Mouse (Mus musculus): ENCODE results near the gene Trim28. TPM values are rescaled to one million over a fixed set of nuclear protein-coding genes. Genes with fewer than 3 reads are reported as not detected.
A peak's percentile ranks its signal among the peaks of the same experiment; 100 is the strongest.

Trim28 gene
- total and polyA plus RNA-seq, 3 experiments = 500 to 891 (median 516) TPM

GRCm38 (mm10) chr7:13001584-13001983, 2.7 kb downstream of the Trim28 start:
- Histone ChIP-seq H3K9me3 (replicated peaks; ENCODE audit: low read length) (no peaks in the 10 kb centered on the region), H3K4me1 (ENCODE audit: control insufficient read depth in 1 of 2, insufficient read depth in 2 of 2) (0 out of 4 replicates have a peak, but pooled peaks cover 0 to 3% of the 10 kb centered on the region in 2 experiments), H3K36me3 (replicated peaks in 1 of 2; ENCODE audit: control insufficient read depth in 1 of 2, insufficient read depth in 1 of 2, low read length in 1 of 2) (peaks cover 10 to 22% of the 10 kb centered on the region in 2 experiments), H3K4me2 (ENCODE audit: insufficient read depth, low read depth, poor library complexity, severe bottlenecking) (no peak overlapping the region), H3K27ac (ENCODE audit: insufficient read depth, low read depth) (no peak overlapping the region), H3K4me3 (replicated peaks in 1 of 3; ENCODE audit: low read depth in 2 of 3, low read length in 2 of 3, poor library complexity in 1 of 3) (no peak overlapping the region), H3K79me2 (replicated peaks; ENCODE audit: control insufficient read depth, extremely low read depth, insufficient read depth, poor library complexity, severe bottlenecking) (no peaks in the 10 kb centered on the region), H3K9ac (ENCODE audit: insufficient read depth, low read depth) (no peak overlapping the region), H3K27me3 (replicated peaks) (no peaks in the 10 kb centered on the region)
- in situ Hi-C loops (cut with MboI; ENCODE audit: low pct_ligation_motif_present, low pct_unique_long_range_greater_than_20kb, low sequenced_read_pairs) (loop anchor here (10.0 to 25.0 kb wide), 2 partner anchors 387 to 514 kb away; partner anchors contain the start of gene Zfp606), dilution Hi-C loops (cut with MboI; ENCODE audit: extremely low pct_ligation_motif_present, extremely low pct_unique_long_range_greater_than_20kb, low sequenced_read_pairs) (no loop called here)
- TF ChIP-seq PAX5 (IDR thresholded peaks at IDR 0.05; ENCODE audit: low read length) (no peak), HCFC1 (IDR thresholded peaks at IDR 0.05; ENCODE audit: low read depth, low read length) (no peak), IRF4 (IDR thresholded peaks at IDR 0.05; ENCODE audit: low read depth, low read length) (no peak), MYC (IDR thresholded peaks at IDR 0.05; ENCODE audit: low read depth, low read length) (no peak), SMC3 (IDR thresholded peaks at IDR 0.05; ENCODE audit: low read depth, low read length) (no peak), EP300 (IDR thresholded peaks at IDR 0.05; ENCODE audit: low read length) (no peak), JUND (conservative IDR thresholded peaks at IDR 0.05; ENCODE audit: low read depth, low read length) (no peak)
- DNase-seq (ENCODE audit: extremely low read depth) = no peak

- no peaks in the 10 kb centered on the region for H3K9me3 ChIP-seq (replicated peaks; ENCODE audit: low read length)
- dilution Hi-C loops (cut with MboI; ENCODE audit: extremely low pct_ligation_motif_present, extremely low pct_unique_long_range_greater_than_20kb, low sequenced_read_pairs) = no loop called here
- peaks cover under 1 to 4% of the 10 kb centered on the region in 2 experiments; a peak in 2 of 4 replicates for H3K4me1 ChIP-seq (ENCODE audit: control insufficient read depth in 1 of 2, insufficient read depth in 2 of 2)
- DNase-seq (ENCODE audit: extremely low read depth) = no peak
- H3K36me3 ChIP-seq (replicated peaks in 1 of 2; ENCODE audit: control insufficient read depth in 1 of 2, insufficient read depth in 1 of 2, low read length in 1 of 2) = peaks cover 25 to 39% of the 10 kb centered on the region in 2 experiments
- in situ Hi-C loops (cut with MboI; ENCODE audit: low pct_ligation_motif_present, low pct_unique_long_range_greater_than_20kb, low sequenced_read_pairs) = loop anchor here (10.0 to 25.0 kb wide), 2 partner anchors 389 to 516 kb away; partner anchors contain the start of gene Zfp606
- H3K4me2 ChIP-seq (ENCODE audit: insufficient read depth, low read depth, poor library complexity, severe bottlenecking) = no peak overlapping the region
- no peak overlapping the region for H3K27ac ChIP-seq (ENCODE audit: insufficient read depth, low read depth)
- no peak overlapping the region for H3K4me3 ChIP-seq (replicated peaks in 1 of 3; ENCODE audit: low read depth in 2 of 3, low read length in 2 of 3, poor library complexity in 1 of 3)
- no peaks in the 10 kb centered on the region for H3K79me2 ChIP-seq (replicated peaks; ENCODE audit: control insufficient read depth, extremely low read depth, insufficient read depth, poor library complexity, severe bottlenecking)
- no peak overlapping the region for H3K9ac ChIP-seq (ENCODE audit: insufficient read depth, low read depth)
- H3K27me3 ChIP-seq (replicated peaks) = no peaks in the 10 kb centered on the region
- TF ChIP-seq CTCF (conservative IDR thresholded peaks at IDR 0.05 in 1 of 2, IDR thresholded peaks at IDR 0.05 in 1 of 2; ENCODE audit: low read depth in 2 of 2, low read length in 2 of 2) (peak in 1 of 2 experiments; percentile 9; a peak in 1 of 4 replicates), ZC3H11A (IDR thresholded peaks at IDR 0.05; ENCODE audit: low read depth, low read length) (no peak)
Observed at GRCm38 (mm10) chr7:13003380-13003779, 4.5 kb downstream of the Trim28 start.

GRCm38 (mm10) chr7:13006011-13006410, 7.1 kb downstream of the Trim28 start:
- dilution Hi-C loops (cut with MboI; ENCODE audit: extremely low pct_ligation_motif_present, extremely low pct_unique_long_range_greater_than_20kb, low sequenced_read_pairs) = no loop called here
- no peak for DNase-seq (ENCODE audit: extremely low read depth)
- no peaks in the 10 kb centered on the region for H3K27me3 ChIP-seq (replicated peaks)
- H3K4me3 ChIP-seq (replicated peaks in 1 of 3; ENCODE audit: low read depth in 2 of 3, low read length in 2 of 3, poor library complexity in 1 of 3) = no peak overlapping the region
- no peak overlapping the region for H3K4me2 ChIP-seq (ENCODE audit: insufficient read depth, low read depth, poor library complexity, severe bottlenecking)
- no peak overlapping the region for H3K9ac ChIP-seq (ENCODE audit: insufficient read depth, low read depth)
- in situ Hi-C loops (cut with MboI; ENCODE audit: low pct_ligation_motif_present, low pct_unique_long_range_greater_than_20kb, low sequenced_read_pairs) = loop anchor here (5.0 to 25.0 kb wide), 4 partner anchors 36 to 519 kb away; partner anchors contain the start of gene Zfp606
- 0 out of 2 replicates have a peak, but pooled peaks cover 3% of the 10 kb centered on the region for H3K79me2 ChIP-seq (replicated peaks; ENCODE audit: control insufficient read depth, extremely low read depth, insufficient read depth, poor library complexity, severe bottlenecking)
- H3K27ac ChIP-seq (ENCODE audit: insufficient read depth, low read depth) = no peak overlapping the region
- H3K4me1 ChIP-seq (ENCODE audit: control insufficient read depth in 1 of 2, insufficient read depth in 2 of 2) = peaks cover 8 to 14% of the 10 kb centered on the region in 2 experiments; a peak in 2 of 4 replicates
- peaks cover 25 to 39% of the 10 kb centered on the region in 2 experiments for H3K36me3 ChIP-seq (replicated peaks in 1 of 2; ENCODE audit: control insufficient read depth in 1 of 2, insufficient read depth in 1 of 2, low read length in 1 of 2)
- TF ChIP-seq ZC3H11A (IDR thresholded peaks at IDR 0.05; ENCODE audit: low read depth, low read length) (no peak), ZNF384 (IDR thresholded peaks at IDR 0.05; ENCODE audit: low read depth, low read length) (no peak), E2F4 (IDR thresholded peaks at IDR 0.05; ENCODE audit: insufficient replicate concordance, low read depth, low read length) (no peak), MAFK (IDR thresholded peaks at IDR 0.05; ENCODE audit: insufficient replicate concordance, low read length) (no peak)
- no peaks in the 10 kb centered on the region for H3K9me3 ChIP-seq (replicated peaks; ENCODE audit: low read length)

Data from CH12.LX (cell line).